Mouse (Mus musculus) right cerebral cortex, postnatal 4 days (tissue): ENCODE data around the gene Odf3.
A peak's percentile ranks its signal among the peaks of the same experiment; 100 is the strongest.

ENCODE experiments used
- DNase-seq: peaks from one replicate; pipeline ENCODE4 v3.0.0-alpha.2; 2022

Odf3 gene

DNA sequence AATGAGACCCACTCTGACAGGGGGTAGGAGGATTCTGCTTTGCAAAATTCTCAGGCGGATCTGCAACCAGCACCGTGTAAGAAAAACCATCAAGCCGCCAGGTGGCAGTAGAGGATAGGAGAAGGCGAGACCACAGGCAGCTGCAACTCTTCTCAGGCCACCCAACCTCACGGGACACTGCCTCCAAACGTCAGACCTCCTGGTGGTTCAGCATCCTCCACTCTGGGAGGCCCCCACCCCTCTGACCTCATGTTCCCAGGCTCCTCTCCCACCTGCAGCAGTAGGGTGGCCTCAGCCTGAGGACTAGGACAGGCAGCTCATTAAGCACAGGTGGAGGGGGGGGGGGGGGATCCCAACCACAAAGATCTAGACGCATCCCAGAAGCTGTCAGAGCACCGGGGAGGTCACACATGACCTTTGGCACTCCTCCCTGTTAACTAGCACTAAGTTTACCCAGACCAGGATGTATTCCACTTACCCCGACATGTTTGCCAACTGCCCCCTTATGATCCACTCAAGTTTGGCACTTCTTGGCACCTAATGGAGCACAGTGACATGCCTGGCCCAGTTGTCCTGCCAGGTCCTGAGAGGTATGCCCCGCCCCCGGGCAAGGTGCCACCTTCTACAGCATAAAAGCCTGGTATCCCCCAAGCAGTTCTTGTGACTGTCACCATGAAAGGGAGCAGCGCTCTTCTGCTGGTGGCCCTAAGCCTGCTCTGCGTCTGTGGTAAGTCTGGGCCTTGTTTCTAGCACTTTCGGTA is 2.5 kb upstream of the Odf3 start, which contains the start of gene Scgb1c1:
Gene Scgb1c1 (plus strand): TSS at position 643 of the 761 bp plus-strand sequence.
- peak; percentile 99 for DNase-seq

DNA sequence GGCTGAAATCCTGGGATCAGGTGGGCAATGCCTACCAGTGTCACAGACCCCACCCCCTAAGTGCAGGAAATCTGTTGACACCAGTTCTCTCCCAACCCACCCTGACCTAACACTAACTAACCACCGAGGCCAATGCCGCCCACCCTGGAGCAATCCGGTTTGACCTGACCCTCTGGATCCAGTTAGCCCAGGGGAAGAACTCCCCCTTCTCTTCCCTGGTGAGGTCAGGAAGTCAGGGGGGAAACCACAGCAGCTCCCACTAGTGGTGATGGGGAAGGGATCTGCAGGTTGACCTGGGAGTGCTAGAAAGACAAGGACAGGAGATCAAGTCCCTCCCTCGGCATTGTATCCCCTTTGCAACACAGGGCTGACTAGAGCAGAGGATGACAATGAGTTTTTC is 1.9 kb upstream of the Odf3 start:
- no peak for DNase-seq

DNA sequence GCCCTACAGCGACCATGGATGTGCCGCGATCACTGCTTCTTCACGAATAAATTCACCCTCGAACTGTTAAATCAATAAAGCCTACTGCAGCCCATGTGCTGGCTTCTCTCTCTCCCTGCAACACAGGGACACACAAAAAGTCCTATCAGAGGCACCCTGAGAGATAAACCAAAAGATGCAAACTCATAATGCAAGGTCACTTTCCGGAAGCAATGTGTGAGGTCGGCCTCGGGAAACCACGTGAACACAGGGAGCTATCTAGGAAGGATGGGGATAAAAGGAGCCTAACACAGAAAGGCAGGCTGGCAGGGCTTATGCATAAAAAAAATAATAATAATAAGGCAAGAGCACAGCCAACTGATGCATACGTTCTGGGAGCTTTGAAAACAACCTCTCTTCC is 929 bp upstream of the Odf3 start:
- DNase-seq = no peak

DNA sequence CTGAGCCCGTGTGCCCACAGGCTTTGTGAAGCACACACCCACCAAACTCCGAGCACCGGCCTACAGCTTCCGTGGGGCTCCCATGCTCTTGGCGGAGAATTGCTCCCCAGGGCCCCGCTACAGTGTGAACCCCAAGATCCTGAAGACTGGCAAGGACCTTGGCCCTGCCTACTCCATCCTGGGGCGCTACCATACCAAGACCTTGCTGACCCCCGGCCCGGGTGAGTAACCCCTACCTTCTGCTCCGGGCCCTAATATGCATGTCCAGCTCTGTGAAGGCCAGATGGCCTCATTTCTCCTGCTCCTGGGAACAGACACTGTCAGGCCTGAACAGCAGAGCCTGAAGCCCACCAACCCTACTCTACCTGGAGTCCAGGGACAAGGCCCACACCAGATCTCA is 986 bp downstream of the Odf3 start:
- DNase-seq = no peak

DNA sequence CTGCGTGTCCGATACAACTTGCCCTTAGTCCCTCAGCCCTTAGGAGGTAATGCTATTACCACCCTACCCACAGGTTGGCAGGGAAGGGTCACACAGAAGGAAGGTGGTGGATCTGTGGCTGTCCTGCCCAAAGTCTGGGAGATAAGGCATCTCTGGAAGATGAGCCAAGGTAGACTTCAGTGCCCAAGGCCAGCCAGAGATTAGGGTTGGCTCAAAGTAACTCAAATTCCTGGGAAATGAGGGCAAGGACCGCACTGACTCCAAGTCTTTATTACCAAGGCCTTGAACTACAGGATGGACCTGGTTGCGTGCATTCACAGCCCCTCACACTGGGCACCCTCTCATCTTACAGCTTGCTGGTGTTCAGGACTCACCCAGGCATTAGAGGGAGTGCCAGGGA is 4.3 kb downstream of the Odf3 start:
- DNase-seq = no peak

DNA sequence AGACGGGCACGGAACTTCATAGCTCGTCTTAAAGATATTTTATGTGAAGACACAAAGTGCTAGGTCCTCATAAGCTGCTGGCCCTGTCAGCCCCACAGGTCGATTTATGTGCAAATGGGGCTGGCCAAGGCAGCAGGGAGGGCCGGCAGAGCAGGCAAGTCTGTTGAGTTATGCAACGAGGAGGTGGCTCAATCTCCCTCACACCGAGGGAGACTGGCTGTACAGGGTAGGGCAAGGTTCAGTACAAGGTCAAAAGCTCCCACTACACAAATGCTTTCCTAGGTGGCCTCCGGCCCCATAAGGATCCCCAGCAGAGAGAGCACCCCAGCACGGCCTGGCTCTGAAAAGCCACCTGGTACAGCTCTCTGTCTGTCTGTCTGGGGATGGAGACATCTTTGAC is 5.8 kb downstream of the Odf3 start:
- DNase-seq = no peak

DNA sequence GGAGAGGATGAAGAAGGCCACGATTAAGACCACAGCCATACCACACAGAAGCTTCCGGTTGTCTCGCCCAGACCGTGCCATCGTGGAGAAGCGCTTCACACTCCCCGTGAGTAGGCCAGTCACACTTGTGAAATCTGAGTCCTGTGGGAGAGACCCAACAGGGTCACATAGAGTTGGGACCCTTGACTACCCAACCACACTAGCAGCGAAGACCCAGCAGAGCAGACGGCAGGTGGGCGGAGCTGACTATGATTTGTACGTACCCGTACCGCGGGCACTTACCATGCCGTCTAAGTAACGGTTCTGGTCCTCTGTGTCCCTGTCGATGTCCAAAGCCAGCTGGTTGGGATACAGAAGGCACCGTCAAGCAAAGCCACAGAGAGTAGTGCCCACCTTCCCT is 6.9 kb downstream of the Odf3 start:
- no peak for DNase-seq

DNA sequence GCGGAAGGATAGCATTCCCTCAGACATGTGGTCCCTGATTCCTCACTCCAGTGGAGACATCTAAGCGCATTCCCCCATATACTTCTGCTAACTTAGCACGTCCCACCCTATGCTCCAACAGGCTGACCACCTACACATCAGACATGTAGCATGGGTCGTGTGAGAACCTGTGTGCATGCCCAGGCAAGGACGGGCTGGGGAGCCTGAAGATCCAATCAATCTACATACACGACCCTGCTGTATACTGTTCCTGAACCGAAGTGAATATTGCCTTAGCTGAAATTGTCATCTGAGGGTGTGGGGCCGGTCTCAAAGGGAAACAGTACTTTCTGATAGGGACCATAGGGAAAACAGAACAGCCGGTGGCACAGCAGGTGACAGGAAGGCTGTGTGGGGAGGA is 7.6 kb downstream of the Odf3 start:
- DNase-seq = no peak

DNA sequence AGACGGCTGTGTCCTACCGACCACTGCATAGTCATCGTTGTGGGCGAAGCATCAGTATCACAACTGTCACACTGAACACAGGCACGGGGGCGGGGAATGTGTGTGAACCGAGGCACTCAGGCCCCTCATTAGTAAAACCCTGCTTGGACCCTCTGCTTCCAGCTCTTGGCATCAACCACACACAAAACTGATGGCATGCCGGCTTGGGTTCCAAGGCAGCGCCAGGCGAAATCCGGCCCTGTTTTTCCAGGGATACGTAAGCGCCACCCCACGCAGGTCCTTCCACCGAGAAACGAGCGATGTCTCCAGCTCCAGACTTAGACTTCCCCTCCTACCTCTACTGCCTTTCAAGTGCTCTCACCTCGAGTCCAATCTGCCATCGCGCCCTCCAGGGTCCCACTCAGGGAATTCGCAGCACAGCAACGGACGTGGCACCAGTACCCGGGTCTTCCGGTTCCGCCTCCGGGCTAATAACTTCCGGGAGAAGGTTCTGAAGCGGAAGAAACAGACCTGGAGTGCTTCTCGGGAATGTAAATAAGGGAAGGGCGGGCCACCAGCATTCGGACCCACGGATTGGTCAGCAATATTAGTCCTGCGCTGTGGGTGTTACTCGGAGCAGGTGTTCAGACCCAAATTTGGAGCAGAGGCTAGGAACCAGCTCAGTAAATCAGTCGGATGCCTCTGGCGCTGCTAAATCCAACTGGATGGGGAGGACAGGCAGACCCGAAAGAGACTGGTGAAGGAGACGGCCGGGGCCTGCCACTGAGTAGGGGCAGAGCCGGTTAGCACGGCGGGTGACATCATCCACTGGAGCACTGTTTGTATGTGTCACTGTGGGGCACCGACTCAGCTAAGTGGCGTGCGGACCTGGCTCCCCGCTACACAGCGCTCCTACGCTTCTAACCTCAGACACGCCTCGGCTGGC is 8.5 kb downstream of the Odf3 start, which contains the start of gene Gm45785:
Gene Gm45785 (minus strand): TSS at position 472 of the 925 bp plus-strand sequence.
- DNase-seq = peak; percentile 72

DNA sequence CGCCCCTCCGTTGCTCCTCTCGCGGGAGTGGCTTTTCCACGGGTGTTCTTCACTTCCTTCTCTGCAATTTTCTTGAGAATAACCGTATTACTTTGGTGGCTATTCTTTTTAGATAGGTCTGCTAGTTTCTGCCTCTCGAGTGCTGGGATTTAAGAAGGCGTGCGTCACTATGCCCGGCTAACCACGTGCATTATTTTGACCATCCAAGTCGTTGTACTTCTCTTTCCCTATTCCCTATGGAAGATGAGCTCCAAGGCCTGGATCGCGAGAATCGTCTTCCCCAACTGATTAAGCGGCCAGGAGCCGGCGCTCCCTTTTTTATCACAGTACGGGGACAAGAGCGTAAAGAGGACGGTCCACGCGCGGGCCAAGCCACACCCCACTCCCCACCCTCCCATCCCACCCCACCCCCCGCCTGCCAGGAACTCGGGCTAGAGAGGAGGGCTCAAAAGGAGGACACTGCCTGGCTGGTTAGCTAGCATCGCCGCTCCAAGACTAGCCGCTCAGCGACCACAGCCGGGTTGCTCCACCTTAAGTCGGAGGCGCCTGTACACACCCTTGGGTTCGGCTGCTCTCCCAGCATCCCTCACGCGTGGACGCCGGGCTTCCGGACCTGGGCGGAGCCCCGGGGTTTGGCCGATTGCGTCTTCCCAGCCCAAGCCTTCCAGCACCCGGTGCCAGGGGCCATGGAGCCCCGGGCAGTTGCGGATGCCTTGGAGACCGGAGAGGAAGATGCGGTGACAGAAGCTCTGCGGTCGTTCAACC is 9.4 kb downstream of the Odf3 start, which contains the start of gene Ric8a:
Gene Ric8a (plus strand): TSS at position 173 of the 765 bp plus-strand sequence.
- peak; percentile 78 for DNase-seq

DNA sequence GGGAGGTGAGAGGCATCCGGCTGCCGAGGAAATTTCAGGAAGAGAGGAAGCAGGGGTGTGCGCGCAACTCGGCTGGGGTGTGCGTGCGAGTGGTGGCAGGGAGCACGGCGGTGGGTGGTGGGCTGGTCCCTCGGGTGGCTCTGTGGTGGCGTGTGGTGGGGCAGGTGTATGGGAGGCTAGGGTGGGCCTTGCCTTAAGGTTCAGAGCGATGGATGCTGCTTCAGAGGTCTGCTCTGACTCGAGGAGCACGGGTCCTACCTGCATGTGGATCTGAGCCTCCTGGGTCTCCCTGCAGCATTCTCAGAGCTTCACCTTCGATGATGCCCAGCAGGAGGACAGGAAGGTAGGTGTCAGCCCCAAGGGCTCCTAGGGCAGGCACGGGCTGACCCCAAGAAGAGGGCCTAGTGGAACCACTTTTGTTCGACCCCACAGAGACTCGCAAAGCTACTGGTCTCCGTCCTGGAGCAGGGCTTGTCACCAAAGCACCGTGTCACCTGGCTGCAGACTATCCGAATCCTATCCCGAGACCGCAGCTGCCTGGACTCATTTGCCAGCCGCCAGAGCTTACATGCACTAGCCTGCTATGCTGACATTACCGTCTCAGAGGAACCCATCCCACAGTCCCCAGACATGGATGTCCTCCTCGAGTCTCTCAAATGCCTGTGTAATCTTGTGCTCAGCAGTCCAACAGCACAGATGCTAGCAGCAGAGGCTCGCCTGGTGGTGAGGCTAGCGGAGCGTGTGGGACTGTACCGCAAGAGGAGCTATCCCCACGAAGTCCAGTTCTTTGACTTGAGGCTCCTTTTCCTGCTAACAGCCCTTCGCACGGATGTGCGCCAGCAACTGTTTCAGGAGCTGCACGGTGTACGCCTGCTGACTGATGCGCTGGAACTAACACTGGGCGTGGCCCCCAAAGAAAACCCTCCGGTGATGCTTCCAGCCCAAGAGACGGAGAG is 10.2 kb downstream of the Odf3 start, which contains the start of gene Bet1l:
Gene Bet1l (minus strand): TSS at position 28 of the 956 bp plus-strand sequence.
- DNase-seq = no peak

DNA sequence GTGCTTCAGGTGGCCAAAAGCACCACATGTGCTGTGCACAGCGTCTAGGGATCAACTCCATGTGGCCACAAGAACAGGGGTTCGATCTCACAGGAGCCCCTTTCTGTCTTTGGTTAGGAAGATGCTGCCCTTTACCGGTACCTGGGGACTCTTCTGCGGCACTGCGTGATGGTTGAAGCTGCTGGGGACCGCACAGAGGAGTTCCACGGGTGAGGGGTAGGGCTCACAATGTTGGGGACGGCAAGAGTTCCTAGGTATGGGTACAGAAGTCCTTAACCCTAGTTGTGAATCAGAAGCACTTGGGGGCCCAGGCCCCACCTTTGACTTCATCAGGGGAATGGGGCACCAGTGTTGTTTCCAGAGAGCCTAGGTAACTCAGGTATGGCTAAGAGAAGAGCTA is 11.1 kb downstream of the Odf3 start:
- DNase-seq = no peak

DNA sequence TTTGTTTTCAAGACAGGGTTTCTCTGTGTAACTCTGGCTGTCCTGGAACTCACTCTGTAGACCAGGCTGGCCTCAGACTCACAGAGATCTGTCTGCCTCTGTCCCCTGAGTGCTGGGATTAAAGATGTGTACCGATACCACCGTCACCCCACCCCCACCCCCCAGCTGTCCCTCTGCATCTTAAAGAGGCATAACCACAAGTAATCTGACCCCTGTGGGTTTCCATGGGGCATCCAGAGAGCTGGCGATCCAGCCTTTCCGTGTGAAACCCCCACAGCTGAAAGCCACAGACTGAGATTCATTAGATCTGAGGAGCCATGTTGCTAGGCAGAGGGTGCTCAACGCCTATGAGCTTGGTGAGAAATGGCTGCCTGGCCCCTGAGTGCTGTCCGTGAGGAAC is 12.4 kb downstream of the Odf3 start:
- DNase-seq = no peak

DNA sequence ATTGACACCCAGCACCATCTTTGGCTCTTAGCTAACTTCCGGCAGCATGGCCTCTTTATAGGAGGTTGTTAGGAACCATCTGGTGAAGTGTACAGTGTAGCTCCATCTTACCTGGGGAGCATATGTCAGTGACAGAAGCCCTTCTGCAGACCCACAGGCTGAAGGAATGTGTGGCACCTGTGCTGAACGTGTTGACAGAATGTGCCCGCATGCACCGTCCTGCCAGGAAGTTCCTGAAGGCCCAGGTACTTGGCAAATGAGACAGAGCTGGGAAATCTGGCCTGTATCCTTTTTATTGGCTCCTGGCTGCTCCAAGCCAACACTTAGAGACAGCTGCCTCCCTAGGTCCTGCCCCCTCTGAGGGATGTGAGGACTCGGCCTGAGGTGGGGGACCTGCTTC is 13.1 kb downstream of the Odf3 start:
- DNase-seq = no peak

DNA sequence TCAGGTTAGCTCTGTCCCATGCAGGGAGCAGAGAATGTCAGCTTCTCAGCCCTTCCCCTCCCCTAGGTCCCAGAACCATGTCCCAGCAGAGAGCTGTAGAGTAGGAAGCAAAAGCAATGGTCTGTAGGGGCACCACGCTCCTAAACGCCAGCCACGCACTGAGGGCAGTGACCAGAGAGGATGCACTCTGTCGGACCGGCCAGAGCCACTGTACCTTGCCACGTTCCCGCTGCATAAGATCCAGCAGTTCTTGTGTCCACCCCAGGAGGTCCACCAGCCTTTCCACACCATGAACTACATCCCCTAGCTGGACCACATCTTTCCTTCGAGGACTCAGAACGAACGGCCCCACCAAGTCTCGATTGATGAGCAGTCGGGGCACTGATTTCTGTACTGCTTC is 17.2 kb downstream of the Odf3 start:
- DNase-seq = no peak

DNA sequence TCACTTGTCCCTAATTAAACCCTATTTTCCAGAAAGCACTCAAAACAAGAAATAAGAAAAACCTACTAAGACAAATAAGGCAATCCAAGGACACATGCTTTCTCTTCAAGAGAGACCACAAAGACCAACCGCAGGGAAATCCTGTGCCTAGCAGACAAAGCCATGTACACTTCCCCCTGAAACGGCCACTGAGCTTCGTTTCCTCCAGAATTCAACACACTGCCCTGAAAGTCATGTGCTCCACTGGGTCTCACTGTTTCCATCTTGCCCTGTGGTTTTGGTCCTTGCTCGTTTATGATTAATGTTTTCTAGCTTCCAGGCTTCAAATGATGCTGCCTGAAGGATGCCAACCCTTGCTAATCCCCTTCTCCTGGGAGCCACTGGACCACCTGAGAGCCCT is 26.6 kb downstream of the Odf3 start:
- DNase-seq = no peak

DNA sequence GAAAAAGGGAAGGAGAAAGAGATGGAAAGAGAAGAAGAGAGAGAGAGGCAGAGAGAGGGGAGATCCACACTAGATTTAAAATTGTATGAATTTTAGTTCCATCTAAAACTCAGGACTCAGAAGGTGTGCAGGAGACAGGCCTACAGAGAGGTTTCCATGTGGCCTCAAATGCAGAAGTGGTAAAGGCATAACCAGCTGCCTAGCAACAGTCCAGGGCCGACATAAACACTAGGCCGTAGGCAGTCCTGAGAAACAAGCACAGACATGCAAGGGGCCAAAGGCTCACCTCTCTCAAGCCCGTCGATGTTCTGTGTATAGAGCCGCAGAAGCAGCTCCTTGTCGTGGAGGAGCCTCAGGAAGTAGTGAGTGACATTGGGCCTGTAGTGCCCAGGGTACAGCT is 29.8 kb downstream of the Odf3 start:
- no peak for DNase-seq

DNA sequence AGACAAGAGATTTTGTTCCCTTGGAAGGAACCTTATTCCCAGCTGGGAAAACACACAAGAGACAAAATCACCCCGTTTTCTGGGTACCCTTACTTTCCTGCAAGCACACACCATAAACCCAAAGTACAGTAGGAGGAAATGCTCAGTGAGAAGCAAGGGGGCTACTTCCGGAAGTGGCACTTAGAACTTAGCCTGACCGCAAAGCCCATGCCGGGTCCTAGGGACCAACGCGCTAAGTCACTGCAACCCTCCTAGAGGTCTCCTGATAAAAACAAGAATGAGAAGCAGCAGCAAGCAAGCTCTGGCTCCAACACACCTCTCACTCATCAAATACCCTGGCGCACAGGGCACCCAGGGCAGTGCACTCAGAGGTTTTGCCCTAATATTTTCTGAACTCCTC is 31.8 kb downstream of the Odf3 start:
- DNase-seq = no peak

DNA sequence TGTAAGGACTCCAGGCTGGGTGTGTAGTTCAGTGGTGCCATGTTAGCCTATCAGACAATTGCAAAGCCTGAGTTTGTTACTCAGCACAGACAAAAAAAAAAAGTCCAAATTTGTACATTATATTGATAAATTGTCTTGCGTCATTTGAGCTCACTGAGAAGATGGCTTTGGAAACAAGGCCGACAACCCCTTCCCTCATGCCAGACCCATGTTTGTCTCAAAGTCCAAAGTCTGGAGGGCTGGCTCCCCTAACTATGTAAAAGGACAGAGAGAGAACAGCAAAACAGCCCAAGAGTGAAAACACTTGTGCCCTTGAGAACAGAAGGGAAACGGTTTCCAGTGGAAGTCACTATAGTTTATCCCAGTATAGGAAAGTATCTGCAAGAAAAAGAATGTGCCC is 32.8 kb downstream of the Odf3 start:
- no peak for DNase-seq

DNA sequence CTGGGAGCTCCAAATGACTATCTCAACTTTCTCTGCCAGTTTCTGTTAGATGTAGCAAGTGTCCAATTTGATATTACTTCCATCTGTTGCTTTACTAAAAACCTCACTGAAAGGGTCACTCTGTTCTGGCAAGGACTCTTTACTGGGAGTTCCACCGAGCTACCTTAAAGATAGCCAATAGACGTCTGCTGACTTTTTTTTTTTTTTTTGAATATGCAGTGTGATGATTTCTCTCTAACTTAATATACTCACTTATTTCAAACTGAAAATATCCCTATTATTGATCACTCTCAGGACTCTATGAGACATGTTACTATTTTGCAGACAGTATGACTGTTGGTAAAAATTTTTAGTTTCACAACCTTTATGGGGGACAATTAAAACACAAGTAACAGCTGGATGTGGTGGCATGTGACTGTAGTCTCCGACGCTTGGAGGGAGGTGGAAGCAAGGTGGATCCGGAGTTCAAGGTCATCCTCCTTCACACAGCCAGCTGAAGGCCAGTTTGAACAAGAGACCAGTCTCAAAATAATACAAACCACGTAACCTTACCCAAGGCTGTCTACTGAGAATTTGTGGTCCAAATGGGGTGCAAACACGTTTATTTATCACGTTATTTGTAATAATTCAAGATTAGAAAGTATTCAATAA is 33.4 kb downstream of the Odf3 start:
- DNase-seq = no peak
